Mouse (Mus musculus) layer of hippocampus, adult 2 months (tissue): ENCODE results near the gene Znhit2. TPM values are rescaled to one million over a fixed set of nuclear protein-coding genes. Genes with fewer than 3 reads are reported as not detected.

Experiments used
- DNase-seq, 2 experiments: peaks; one replicate each; pipeline ENCODE4 v3.0.0; 2022; ENCODE audit warnings: low spot score in 2 of 2
- H3K27ac ChIP-seq: fragments of 200-600 bp; 2 replicates; pipeline ENCODE4 v1.8.1; 2022
- H3K4me3 ChIP-seq: fragments of 200-600 bp; 2 replicates; pipeline ENCODE4 v1.8.1; 2022; ENCODE audit warnings: mild to moderate bottlenecking
- CTCF ChIP-seq: fragments of 200-600 bp; conservative IDR thresholded peaks from 2 replicates; pipeline ENCODE4 v1.8.1; 2022; ENCODE audit warnings: antibody characterized with exemption, mild to moderate bottlenecking, moderate library complexity
- total RNA-seq, 2 experiments: library from RNA; stranded (reverse); gene quantifications; 2 replicates each; pipeline ENCODE4 v1.2.3; 2021

Znhit2 gene
- total RNA-seq, 2 experiments from 2014 or later: 39.0 to 42.5 TPM

- Histone ChIP-seq H3K27ac (no peak overlapping the region), H3K4me3 (no peak overlapping the region)
- peak; percentile 30; the same call in 1 of the 2 replicates for TF ChIP-seq CTCF
- no peak for DNase-seq
These were observed 8.0 kb downstream of the Znhit2 start for GRCm38 (mm10) chr19:6068951-6069350.

- no peak overlapping the region for H3K27ac ChIP-seq
- no peak for TF ChIP-seq CTCF
- no peak for DNase-seq
- no peak overlapping the region for H3K4me3 ChIP-seq
These were observed 8.9 kb downstream of the Znhit2 start for GRCm38 (mm10) chr19:6069851-6070250.

- Histone ChIP-seq H3K27ac (no peak overlapping the region), H3K4me3 (no peak overlapping the region)
- no peak for TF ChIP-seq CTCF
- no peak for DNase-seq
These were observed 9.7 kb downstream of the Znhit2 start for GRCm38 (mm10) chr19:6070571-6071250.

GRCm38 (mm10) chr19:6071261-6071660 is 10.3 kb downstream of the Znhit2 start:
- DNase-seq: no peak
- Histone ChIP-seq H3K4me3 (no peak overlapping the region), H3K27ac (no peak overlapping the region)
- TF ChIP-seq CTCF: no peak

GRCm38 (mm10) chr19:6073889-6074288 is 12.9 kb downstream of the Znhit2 start:
- TF ChIP-seq CTCF: no peak
- no peak overlapping the region for H3K4me3 ChIP-seq
- H3K27ac ChIP-seq: 0 out of 2 replicates have a peak overlapping the region, but pooled peaks have one; percentile 14
- DNase-seq: no peak

- Histone ChIP-seq H3K27ac (peak within 1 kb of the TSS; percentile 95), H3K4me3 (peak within 1 kb of the TSS; percentile 72)
- no peak for TF ChIP-seq CTCF
- DNase-seq: peak; percentile 86 to 89
These were observed 15.8 kb downstream of the Znhit2 start, which contains the start of gene Vps51 for GRCm38 (mm10) chr19:6076564-6077393. Gene Vps51, minus strand, starts transcription at chr19:6077231.

- no peak within 1 kb of the TSS for H3K27ac ChIP-seq
- no peak within 1 kb of the TSS for H3K4me3 ChIP-seq
- no peak for TF ChIP-seq CTCF
- no peak for DNase-seq
These were observed 19.0 kb downstream of the Znhit2 start, which contains the start of gene Tmem262 for GRCm38 (mm10) chr19:6079983-6080480. Gene Tmem262, plus strand, starts transcription at chr19:6080033.

GRCm38 (mm10) chr19:6082156-6082555 is 21.2 kb downstream of the Znhit2 start, which contains the start of gene Gm28374:
Gene Gm28374, minus strand, starts transcription at chr19:6082256.
- Histone ChIP-seq H3K4me3 (no peak within 1 kb of the TSS), H3K27ac (no peak within 1 kb of the TSS)
- TF ChIP-seq CTCF: no peak
- no peak for DNase-seq

GRCm38 (mm10) chr19:6084478-6085248 is 23.7 kb downstream of the Znhit2 start, which contains the start of the genes Zfpl1 and Cdca5:
Gene Zfpl1, minus strand, starts transcription at chr19:6084956.
Gene Cdca5, plus strand, starts transcription at chr19:6084983.
- peak; percentile 19; the same call in 1 of the 2 replicates for TF ChIP-seq CTCF
- Histone ChIP-seq H3K27ac (peak within 1 kb of the TSS; percentile 68; the same call in 1 of the 2 replicates), H3K4me3 (peak within 1 kb of the TSS; percentile 70)
- peak; percentile 95 to 97 for DNase-seq

GRCm38 (mm10) chr19:6085417-6085879 is 24.5 kb downstream of the Znhit2 start:
- DNase-seq: no peak
- TF ChIP-seq CTCF: no peak
- H3K4me3 ChIP-seq: peak overlapping the region; percentile 70
- H3K27ac ChIP-seq: no peak overlapping the region

GRCm38 (mm10) chr19:6088841-6089240 is 27.8 kb downstream of the Znhit2 start:
- no peak overlapping the region for H3K4me3 ChIP-seq
- no peak for DNase-seq
- TF ChIP-seq CTCF: no peak
- no peak overlapping the region for H3K27ac ChIP-seq

- TF ChIP-seq CTCF: no peak
- no peak for DNase-seq
- Histone ChIP-seq H3K4me3 (no peak within 1 kb of the TSS), H3K27ac (no peak within 1 kb of the TSS)
These were observed 33.1 kb downstream of the Znhit2 start, which contains the start of gene AC131692.1 for GRCm38 (mm10) chr19:6094119-6094518. Gene AC131692.1, plus strand, starts transcription at chr19:6094419.
